Mouse (Mus musculus): ENCODE data around the gene Clcn2.

Gene Clcn2

GRCm38 (mm10) chr16:20721808-20722207 is 4.3 kb upstream of the Clcn2 start:
- DNase-seq: no peak

- DNase-seq: no peak
Measured at GRCm38 (mm10) chr16:20717978-20718670, 578 bp upstream of the Clcn2 start.

- DNase-seq: no peak
Measured at GRCm38 (mm10) chr16:20716841-20717180, 735 bp downstream of the Clcn2 start.

GRCm38 (mm10) chr16:20715976-20716840 is 1.3 kb downstream of the Clcn2 start:
- peak; percentile 86 for DNase-seq

GRCm38 (mm10) chr16:20715566-20715965 is 2.0 kb downstream of the Clcn2 start:
- no peak for DNase-seq

- no peak for DNase-seq
Measured at GRCm38 (mm10) chr16:20715161-20715560, 2.4 kb downstream of the Clcn2 start.

- no peak for DNase-seq
Measured at GRCm38 (mm10) chr16:20714307-20715080, 3.1 kb downstream of the Clcn2 start.

- DNase-seq: no peak
Measured at GRCm38 (mm10) chr16:20712889-20713288, 4.7 kb downstream of the Clcn2 start.

GRCm38 (mm10) chr16:20712190-20712589 is 5.4 kb downstream of the Clcn2 start:
- DNase-seq: no peak

- no peak for DNase-seq
Measured at GRCm38 (mm10) chr16:20710810-20711209, 6.7 kb downstream of the Clcn2 start.

GRCm38 (mm10) chr16:20710370-20710769 is 7.2 kb downstream of the Clcn2 start:
- no peak for DNase-seq

GRCm38 (mm10) chr16:20708939-20709734 is 8.4 kb downstream of the Clcn2 start:
- DNase-seq: peak; percentile 12

- no peak for DNase-seq
Measured at GRCm38 (mm10) chr16:20708220-20708938, 9.2 kb downstream of the Clcn2 start.

GRCm38 (mm10) chr16:20706407-20707055 is 11.0 kb downstream of the Clcn2 start:
- no peak for DNase-seq

- no peak for DNase-seq
Measured at GRCm38 (mm10) chr16:20705786-20706185, 11.8 kb downstream of the Clcn2 start.

- no peak for DNase-seq
Measured at GRCm38 (mm10) chr16:20703699-20704400, 13.7 kb downstream of the Clcn2 start.

- no peak for DNase-seq
Measured at GRCm38 (mm10) chr16:20703071-20703470, 14.5 kb downstream of the Clcn2 start.

GRCm38 (mm10) chr16:20702522-20702893 is 15.0 kb downstream of the Clcn2 start:
- peak; percentile 69 for DNase-seq

GRCm38 (mm10) chr16:20701729-20702521 is 15.6 kb downstream of the Clcn2 start:
- DNase-seq: no peak

GRCm38 (mm10) chr16:20701316-20701715 is 16.2 kb downstream of the Clcn2 start:
- no peak for DNase-seq

All from right cerebral cortex, adult 18-20 months (tissue).